Mouse (Mus musculus): ENCODE measurements around the gene Camta1.

Camta1 gene

DNA sequence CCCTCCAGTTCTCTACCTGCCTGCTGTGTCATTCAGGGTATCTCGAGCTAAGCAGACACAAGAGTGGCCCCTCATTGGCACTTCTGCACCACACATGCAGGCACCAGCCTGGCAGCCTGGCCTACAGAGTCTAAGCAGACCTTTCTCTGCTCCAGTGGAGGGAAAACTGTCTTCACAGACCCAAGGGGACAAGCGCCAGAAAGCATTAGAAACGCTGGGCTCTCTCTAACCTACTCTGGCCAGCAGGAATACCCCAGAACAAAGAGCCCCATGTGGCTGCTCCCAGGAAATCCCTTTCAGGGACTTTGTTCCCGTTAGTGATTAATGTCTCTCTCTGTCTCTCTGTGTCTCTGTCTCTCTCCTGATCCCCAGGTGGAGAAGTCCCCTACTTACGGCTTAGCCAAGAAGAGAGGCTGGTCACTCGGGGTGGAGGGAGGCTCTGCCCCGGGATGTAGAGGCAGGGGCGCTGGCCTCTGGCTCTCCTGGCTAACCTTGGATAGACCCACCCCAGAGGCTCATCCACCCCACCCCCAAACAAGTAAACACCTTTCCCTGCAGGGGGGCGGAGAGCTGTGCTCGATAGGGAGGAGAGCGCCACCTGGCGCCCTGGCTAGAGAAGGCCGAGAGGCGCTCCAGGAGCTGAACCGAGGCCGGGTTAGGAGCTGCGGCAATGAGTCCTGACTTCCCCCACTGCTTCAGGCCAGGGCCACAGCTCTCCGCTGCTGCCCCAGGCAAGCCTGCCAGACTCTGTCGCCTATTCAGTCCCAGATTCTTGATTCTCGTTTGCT, 722.4 kb downstream of the Camta1 start:
- DNase-seq: peak; percentile 47 to 49

DNA sequence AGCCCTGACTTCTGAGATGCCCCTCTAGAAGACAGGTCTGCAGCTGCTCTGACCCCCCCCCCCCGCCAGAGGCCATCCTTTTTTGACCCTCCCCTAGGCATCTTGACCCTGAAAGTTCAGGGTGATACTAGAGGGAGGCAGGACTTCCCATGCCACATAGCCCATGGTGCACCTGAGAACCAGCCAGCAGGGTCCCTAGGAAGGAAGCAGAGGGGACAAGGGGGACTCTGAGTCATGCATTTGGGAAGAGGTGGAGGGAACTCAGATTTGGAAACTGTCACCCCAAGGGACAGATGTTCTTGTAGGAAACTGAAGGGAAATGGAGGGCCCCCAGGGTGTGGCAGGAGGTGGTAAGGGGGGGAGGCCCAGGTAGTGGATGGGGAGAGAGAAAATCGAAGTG, 723.1 kb downstream of the Camta1 start:
- DNase-seq: no peak

DNA sequence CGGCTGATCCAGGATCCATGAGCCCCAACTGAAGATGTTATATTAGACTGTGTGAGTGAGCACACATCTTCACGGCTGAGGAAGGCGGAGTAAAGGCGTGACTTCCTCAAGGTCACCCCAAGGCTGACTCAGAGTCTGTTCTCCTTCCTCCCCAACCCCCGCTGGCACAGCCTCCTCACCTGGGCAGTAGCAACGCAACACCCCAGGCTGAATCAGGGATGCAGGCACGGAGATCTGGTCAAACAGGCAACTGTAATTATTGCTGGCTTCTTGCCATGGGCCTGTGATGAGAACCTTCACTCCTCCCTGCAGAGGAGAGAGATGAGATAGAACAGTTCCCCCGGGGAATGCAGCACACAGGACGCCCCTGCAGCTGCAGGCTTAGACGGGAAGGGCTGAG, 723.5 kb downstream of the Camta1 start:
- DNase-seq: no peak

DNA sequence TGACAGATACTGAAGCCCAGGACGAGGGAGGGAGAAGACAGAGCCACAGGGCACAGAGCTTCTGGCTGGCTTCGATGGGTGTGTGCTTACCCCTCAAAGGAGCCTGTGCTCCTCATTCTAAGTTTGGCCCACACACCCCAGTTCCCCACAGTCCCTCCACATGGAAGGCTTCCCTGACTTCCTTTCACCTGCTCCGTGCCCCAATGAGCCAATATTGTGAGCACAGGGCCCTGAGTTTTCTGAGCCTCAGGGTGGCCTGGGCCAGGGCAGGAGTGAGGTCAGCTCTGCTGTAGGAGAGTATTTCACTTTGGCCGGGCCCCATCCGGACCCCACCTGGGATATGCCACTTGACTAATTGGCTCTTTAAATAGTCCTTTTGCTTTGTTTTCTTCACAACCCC, 724.0 kb downstream of the Camta1 start:
- no peak for DNase-seq

DNA sequence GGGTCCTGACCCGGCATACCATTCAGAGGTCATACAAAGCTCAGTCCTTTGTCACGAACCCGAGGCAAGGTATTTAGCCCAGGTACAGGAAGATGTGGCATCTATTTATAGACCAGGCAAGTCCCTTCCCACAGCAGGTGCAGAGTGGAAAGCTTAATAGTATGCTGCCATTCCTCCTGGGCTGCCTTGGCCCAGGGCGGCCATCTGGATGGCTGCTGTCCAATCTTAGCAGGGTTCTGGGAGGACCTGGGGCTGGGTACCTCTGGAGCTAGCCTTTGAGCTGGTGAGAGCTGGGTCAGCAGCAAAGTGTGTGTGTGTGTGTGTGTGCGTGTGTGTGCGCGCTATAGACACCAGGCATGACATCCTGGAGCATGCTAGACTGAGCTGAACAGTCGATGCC, 726.2 kb downstream of the Camta1 start:
- no peak for DNase-seq

DNA sequence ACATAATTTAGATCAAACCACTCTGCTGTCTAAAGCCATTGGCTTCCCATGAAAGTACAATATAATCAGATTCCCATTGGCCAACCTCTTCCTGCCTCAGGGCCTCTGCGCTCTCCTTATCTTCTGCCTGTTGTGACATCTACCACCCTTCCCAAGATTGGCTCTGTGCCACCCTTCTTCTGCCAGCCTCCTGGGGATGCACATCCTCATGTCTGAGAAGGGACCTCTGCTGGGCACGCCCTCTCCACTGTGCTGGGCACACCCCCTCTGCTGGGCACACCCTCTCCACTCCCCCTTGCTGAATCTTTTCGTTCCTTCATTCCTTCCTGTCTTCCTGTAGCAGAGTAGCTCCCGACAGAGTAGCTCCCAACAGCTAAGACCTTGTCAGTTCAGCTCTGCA, 727.9 kb downstream of the Camta1 start:
- no peak for DNase-seq

DNA sequence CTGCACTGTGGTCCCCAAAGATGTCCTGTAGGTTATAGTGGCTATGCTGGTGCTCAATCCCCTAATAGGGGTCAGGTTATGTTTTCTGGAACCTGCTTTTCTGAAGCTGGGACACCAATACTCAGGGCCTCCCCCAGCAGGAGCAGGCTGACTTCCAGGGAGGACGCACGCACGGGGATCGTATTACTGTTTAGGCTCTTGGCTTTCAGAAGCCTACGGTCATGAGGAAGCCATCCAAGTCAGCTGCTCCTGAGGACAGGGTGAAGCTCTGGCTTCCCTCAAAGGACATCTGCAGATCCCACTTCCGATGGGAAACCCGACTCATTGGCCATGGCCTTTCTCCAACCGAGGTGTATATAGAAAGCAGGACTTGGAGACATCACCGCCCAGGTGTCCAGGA, 729.2 kb downstream of the Camta1 start:
- no peak for DNase-seq

DNA sequence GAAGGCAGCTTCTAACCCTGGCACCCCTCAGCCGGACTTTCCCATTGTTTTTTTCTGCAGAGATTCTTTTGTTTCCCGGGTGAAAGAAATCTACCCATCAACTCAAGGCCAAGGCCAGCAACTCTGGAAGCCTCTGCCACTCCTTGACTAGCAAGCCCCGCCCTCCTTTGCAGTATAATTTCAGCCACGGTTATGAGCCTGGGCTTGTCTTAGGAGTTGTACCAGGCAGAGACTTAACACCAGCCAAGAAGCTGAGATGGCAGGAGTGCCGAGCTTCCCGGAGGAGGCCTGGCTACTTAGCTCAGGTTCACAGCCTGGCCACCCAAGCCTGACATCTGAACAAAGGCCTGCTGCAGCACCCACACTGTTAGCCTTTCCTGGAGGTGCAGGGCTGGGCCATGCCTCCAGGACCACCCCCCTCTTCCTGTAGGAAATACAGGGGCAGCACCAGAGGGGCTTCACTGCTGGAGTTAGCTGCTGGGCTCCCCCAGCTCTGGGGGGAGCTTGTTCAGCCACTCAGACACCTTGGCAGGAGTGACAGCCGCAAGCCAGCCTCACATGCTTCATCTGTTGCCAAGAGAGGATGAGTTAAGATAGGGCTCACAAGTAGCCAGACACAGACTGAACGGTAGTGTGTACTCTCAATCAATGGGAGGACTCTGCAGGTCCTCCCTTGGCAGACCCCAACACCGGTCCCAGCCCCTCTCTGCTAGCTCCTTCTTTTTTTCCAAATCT, 730.8 kb downstream of the Camta1 start:
- no peak for DNase-seq

DNA sequence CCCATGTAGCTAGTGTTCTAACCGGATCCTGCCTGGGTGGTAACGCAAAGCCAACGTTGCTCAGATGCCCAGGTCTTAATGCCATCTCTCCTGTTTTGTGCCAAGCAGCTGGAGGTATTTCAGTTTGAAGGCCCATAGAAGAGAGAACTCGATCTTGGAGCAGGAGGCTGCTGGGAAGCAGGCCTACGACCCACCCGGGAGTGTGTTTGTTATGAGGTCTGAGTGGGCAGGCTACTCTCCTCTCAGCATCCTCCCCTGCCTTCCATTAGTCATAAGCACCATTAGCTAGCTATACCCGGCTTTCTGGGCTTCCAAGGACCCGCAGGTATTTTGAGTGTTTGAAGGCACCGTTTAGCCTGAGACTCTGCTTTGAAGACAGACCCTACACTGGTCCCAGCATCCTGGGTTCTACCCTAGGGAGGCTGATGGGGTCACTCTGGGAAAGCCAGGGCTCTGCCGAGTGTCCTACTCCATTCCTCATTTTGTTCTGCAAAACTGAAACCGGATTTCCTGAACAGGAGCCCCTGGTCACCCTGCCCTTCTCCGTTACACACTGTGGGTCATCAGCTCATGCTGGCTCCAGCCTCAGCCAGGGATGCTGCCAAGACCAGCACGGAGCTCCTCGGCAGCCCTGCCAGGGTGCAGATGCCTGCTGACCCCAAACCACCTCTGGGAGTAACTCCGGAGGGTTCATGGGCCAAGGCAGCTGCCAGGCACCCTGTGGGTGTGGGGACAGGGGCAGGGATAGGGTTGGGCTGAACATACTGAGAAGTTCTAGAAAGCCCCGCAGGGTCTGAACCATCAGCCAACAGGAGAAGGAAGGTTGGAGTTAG, 731.7 kb downstream of the Camta1 start:
- no peak for DNase-seq

DNA sequence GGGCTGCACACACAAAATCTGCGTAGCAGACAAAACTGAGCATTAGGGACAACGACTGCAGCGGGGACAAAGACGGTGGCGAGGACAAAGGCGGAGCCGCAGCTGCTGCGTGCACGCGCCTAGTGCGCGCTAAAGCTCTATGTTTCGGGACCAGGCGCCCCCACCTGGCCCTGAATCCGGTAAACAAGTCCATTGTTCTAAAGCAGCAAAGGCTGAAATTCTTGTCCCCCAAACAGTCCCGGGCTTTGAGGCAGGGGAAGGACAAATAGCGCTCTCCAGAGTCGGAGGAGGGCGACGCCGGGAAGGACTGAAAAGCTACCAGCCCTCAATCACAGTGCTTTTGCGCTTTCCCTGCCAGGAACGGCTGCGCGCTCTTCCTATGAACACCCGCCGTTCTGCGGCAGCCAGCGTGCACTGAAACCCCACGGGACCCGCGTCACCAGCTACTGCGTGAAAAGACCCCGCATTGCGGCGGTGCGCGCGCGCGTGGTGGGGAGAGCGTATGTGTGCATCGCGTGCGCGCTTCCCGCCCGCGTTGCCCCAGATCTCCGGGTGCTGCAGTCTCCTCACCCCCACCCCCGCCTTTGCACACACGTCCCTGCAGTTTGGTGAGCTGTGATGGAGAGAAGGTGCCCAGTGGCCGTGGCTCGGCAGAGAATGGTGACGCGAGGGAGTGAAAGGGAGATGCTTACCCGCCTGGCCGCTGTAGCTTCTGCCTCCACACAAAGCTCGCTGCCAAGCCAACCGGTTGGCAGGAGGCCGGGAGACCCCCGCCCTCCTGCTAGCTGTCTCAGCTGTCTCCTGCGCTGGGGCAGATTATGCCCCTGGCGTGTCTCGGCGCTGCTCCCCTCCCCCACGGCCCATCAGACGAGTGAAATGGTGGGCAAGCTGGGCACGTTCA, 732.8 kb downstream of the Camta1 start:
- no peak for DNase-seq

DNA sequence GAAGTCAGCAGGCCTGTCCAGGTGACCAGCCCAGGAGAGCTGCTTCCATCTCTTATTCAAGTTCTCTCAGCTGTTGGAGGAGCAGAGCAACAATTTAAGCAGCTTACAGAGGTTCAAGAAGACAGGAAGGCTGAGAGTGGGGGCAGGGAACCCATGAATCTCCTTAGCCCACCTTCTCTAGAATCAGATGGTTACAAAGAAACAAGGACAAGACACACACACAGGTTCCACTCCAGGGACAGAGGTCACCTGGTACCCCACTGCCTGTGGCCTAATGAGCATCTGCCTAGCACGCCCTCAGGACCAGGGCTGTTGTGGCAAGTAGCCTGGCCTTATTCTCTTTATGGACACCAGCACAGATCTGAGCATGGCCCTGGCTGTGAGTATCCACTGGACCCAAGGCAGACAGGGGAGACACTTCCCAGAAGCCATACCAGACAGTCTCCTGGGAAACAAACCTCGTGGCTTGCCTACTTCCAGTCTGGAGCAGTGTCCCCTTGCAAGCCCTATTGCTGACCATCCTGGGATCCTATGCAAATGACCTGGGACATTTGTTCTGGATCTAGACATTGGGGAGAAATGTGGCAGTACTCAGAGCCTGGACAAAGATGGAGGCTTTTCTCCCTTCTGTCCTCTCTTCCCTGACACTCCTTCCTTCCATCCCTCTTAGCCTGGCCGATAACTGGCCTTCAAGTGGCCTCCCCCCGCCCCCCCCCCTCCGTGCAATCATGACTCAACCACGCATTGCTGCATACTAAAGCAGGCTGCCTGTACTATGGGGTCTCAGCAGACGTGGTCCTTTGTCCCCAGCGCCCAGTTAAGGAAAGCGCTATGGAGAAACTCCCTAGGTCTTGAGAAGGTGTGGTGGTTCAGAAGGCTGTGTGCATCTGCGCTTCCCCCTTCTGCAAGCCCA, 733.8 kb downstream of the Camta1 start:
- no peak for DNase-seq

DNA sequence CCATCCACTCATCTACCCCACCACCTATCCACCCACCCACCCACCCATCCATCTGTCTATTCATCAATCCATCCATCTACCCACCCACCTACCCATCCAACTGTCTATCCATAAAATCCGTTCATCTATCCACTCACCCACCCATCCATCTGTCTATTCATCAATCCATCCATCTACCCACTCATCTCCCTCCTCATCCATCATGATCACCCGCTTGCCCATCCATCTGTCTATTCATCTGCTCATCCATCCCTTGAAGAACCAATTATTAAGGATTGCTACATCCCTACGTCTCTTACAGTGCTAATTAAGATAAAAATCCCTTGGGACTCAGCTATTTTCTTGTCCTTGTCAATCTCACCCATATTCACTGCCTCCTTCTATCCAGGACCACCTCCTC, 742.8 kb downstream of the Camta1 start:
- no peak for DNase-seq

DNA sequence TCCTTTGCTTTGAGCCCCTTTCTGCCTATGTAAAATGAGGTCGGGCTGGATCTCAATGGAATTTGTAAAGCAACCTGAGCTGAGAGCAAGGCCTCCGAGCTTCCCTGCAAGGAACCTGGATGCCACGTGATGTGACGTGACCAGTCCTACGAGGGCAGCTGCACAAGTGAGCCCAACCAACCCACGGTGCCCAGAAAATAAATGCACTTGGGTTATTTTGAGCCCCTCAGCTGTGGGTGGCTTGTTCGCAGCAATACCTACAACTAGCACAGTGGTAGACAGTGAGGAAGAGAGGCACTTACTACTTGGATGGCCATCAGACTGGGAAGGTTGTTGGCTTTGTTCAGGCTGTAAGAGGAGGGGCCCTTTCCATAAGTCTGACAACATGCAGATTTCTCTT, 747.1 kb downstream of the Camta1 start:
- no peak for DNase-seq

DNA sequence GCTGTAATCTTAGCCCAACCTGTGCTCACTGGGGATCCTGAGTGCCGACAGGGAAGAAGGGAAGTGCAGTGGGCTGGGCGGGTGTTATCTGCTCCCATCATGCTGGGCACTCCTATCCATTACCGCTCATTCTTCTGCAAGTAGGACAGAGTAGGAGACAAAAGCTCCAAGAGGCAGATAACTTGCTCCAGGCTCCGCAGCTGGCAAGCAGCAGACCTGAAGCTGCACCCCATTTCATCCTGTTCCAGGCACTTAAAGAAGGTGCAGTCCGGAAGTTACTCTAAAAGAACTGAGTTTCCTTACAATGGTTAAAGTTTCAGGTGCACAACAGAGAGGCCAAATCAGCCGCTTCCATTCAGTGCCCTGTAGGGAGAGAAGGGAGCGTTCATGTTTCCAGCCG, 750.5 kb downstream of the Camta1 start:
- no peak for DNase-seq

DNA sequence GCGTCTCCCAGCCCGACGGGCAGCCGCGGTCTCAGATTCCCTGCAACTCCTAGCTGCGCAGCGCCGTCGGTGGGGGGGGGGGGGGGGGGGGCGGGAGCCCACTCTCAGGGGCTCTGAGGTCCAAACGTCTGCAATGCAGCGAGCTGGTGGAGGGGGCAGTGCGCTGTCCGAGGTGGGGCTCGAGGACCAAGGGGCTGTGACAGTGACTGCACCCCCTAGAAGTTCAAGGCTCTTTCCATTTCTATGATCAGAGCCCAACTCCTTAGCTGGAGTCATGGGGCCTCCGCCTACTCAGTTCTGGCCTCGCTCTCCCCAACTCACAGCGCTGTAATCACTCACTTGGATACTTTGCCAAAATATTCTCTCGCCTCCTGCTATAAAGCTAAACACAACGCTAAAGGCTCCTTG, 752.8 kb downstream of the Camta1 start:
- no peak for DNase-seq

DNA sequence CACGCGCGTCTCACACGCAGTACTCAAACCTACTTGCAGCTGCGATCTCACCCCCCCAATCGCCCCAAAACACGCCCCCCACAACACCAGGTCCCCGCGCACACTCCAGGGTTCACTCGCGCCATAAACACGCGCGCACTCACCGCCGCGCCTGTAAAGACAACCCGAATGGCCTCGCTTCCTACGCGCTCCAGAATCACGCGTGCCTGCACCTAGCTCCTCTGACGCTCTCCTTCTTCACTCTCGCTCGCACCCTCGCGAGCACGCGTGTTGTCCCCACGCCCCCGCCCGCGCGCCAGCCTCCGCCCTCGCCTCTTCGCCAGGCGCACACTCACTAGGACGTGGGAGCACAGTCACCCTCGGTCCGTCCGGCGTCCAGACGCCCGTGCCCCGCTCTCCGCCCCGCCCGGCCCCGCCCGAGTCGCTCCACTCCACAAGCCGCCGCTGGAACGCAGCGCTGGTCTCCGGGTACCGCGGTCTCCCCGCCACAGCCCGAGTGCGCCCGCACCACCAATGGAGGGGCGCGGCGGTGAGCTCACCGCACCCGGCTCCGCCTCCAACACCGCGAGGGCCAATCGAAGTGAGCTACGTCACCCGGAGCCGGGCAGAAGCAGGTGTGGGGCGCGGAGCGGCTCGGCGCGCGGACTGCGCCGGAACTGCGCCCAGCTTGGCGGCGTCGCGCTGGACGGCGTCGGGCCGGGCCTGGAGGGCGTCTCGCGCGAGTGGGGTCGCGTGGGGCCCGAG, 753.5 kb downstream of the Camta1 start:
- DNase-seq: peak; percentile 46 to 55

DNA sequence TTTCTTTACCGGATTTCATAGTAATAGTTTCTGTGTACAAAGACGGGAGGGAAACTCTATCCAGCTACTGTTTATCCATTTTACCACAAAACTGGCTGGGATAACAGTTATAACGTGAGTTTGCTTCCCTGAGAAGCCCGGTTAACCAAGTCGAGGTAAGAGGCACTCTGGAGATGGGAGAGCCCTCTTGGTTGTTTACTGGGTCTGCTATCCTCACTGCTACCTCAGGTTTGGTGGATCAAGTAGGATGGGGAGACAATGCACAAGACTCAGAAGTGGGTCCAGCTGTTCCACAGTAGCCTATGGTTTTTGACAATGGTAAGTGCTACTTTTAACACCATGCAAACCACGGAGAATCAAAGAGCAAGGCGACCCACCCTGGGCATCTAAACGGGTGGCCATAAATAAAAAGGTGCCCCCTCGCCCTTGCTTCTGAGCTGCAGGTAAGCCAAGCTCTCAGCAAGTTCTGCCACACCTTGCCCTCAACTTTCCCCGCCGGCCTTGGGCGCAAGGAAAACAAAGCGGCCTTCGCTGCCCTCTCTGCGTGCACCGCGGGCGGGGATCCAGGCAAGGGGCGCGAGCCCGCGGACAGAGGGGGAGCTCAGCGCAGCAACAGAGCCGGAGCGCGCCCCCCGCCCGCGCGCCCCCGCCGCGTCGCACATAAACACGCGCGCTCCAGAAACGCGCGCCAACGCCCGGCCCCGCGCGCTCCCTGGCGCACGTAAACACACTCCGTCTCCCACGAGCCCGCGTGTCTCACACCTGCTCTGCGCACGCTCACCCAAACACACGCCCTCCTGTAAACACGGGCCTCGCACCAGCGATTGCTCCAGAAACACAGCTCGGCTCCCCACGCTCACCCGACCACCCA, 754.3 kb downstream of the Camta1 start:
- no peak for DNase-seq

DNA sequence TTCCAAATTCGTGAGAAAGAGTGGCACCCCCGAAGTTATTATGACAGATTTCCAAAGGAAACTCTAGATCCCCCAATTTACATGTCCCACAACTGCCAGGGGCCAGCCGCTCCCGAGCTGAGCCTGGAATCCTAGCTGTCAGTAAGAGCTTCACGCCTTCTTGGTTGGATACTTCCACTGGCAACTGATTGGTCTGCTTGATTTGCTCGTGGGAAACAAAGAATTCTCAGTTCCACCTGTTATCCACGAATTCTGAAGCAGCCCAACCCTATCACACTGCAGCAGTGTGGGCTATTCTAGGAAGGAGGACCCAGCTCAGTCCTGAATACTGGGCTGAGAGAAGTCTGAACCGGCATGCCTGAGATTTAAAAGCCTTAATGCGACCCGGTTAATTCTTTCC, 755.2 kb downstream of the Camta1 start:
- DNase-seq: no peak

DNA sequence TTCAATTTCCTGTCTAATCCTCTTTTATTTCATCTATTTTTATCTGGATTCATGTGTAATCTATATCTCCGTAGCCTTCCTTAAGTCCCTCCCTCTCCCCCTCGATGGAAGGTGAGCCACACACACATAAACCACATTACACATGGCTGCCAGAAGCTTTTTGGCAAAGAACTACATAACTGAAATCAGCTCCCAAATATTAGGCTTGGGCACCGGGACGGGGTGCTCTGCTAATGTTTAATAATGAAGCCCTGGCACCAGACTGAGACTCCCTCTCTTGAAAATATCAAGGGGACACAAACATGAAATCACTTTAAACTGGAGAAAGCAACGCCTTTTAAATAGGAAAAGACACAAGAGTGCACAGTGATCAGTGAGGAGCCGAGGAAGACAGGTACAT, 755.8 kb downstream of the Camta1 start:
- DNase-seq: no peak

DNA sequence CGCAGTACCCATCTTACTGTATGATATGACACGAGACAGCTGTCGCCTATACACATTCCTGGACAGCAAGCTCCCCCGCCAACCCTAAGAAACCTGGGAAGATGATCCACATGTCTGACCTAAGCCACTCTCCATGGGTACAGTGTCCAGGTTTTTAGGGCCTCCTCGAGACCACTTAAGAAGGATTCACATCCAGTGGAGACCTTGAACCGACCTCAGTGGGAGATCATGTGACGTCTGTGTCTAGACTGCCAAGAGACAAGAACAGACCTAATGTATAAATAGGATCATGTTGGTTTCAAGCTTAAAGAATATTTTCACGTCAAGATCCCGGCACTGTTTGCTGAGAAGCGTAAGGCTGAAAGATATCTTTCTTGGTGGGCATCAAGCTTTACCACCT, 757.5 kb downstream of the Camta1 start:
- DNase-seq: no peak

Data from thymus, postnatal 36 days (tissue).